Mouse (Mus musculus) cerebellum, postnatal 36 days (tissue): ENCODE data around the gene Tln2.

Experiments used
- DNase-seq, 2 experiments: peaks; one replicate each; pipeline ENCODE4 v3.0.0; 2021 to 2022; ENCODE audit warnings: mixed read lengths in 2 of 2

The Tln2 gene

GRCm38 (mm10) chr9:67559603-67560002 is at the start of gene Tln2:
TSS of gene Tln2 (minus strand) at chr9:67559703.
- no peak for DNase-seq

GRCm38 (mm10) chr9:67609226-67609625 is 49.7 kb upstream of the Tln2 start:
- DNase-seq, result no peak

DNA sequence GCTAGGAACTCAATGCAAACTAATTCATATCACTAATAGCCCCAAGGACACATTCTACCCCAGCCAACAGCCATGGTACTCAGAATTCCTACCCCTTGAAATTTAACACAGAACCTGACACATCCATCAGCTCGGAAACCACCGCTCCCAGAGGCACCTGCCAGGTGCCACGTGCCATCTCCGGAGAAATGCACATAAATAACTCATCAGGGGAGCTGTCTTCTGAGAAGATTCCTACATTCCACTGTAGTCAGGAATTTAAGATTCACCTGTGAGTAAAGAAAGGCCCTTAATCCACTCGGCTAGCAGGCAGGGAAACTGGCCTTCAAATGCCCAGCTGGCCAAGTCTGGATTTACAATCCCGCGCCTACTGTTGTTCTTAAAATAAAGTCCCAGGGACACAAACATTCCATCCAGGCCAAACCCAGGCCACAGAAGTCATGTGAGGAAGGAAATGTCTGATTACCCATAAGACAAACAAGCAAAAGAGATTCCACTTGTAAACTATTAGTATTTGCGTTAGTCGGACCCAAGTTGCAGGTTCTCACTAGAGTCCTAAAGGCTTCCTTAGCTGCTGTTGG is 48.4 kb upstream of the Tln2 start:
- DNase-seq, result no peak

DNA sequence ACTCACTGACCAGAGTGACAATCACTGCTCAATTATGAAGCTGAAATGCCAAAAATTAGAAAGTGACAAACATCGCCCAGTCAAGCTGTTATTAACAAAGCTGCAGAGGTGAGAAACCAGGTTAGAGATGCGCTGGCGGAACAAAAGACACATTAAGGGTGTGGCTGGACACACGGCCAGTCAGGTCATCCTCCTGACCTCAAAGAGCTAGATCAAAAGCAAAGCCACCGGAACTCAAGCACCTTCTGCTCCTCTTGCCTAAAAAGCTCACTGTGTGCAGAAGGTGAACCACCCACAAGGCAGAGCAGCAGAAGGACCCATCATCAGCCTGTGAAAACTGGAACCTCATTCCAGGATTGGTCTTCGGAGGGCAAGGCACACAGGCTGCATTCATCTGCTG is 47.8 kb upstream of the Tln2 start:
- DNase-seq, result no peak

- DNase-seq, result no peak
Measured at GRCm38 (mm10) chr9:67605867-67606435, 46.4 kb upstream of the Tln2 start.

DNA sequence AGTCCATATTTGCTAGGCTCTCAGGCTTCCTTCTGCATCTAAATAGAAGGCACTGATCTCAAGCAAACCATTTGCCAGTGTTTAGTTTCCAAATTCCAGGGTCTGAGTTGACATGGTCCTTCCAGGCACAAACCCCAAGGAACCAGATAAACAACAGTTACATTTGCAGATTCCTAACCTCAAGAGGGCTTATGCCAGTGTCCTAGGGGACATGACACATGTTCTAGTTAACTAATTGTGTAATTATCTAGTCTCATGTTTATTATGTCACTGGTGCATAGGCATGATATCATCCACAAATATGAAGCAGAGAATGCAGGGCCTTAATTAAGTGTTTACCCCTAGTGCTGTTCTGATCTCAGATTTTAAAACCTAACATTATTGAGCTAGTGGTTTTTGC is 45.4 kb upstream of the Tln2 start:
- no peak for DNase-seq

DNA sequence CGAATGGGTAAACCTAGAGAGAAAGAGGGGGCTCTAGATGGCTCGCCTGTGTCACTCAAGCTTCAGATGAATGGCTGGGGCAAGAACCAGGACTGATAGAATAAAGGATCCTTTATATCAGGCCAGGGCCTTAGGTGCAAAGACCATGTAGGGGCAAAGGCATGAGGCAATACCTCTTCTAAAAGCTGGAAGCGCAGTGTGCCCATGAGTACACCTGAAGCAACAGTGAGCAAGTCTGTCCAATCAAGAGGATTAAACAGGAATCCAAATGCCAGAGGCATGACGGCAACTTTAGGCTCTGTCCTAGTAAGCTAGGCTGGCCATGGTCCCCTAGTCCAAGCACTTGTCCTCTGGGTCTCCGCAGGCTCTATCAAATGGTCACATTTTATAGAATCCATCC is 42.8 kb upstream of the Tln2 start:
- no peak for DNase-seq

GRCm38 (mm10) chr9:67595221-67595620 is 35.7 kb upstream of the Tln2 start:
- DNase-seq, result no peak

DNA sequence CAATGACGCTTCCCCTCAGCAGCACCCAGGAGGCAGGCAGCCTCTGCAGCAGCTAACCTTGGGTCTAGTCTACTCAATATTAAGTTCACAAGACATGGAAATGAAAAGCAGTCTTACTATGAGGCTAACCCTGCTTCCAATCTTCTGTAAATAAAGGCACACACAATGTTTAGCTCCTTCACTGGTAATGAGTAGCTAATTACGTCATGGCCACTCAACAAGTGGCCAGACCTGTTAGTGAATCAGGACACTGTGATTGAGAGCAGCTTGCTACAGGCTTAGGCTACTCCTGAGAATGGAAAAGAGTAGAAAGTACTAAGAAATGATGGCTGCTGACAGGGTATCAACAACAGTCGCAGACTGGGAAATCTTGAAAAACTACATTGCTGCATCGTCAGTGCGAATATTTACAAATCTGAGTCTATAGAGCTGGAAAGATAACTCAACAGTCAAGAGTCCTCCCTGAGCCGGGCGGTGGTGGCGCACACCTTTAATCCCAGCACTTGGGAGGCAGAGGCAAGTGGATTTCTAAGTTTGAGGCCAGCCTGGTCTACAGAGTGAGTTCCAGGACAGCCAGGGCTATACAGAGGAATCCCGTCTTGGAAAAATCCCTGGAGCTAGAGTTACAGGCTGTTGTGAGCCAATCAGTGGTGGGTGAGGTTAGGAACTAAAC is 34.1 kb upstream of the Tln2 start:
- no peak for DNase-seq

DNA sequence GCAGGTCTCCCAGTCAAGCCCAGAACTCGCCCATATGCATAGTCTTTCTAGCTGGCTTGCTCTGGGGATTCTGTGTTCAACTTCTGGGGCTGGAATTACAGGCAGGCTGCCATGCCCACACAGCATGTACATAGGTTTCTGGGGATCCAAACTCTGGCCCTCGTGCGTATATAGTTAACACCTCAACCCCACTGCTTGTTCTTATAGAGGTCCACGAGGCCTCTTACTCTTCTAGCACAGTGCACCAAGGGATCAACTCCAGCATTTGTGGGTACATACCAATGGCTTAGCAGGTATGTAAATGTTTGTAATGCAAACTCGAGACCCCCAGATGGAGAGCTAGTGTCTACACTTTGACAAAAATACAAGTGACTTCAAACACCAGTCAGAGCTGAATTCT is 33.2 kb upstream of the Tln2 start:
- no peak for DNase-seq

GRCm38 (mm10) chr9:67587111-67587510 is 27.6 kb upstream of the Tln2 start:
- no peak for DNase-seq

GRCm38 (mm10) chr9:67586489-67586888 is 27.0 kb upstream of the Tln2 start:
- DNase-seq, result no peak

DNA sequence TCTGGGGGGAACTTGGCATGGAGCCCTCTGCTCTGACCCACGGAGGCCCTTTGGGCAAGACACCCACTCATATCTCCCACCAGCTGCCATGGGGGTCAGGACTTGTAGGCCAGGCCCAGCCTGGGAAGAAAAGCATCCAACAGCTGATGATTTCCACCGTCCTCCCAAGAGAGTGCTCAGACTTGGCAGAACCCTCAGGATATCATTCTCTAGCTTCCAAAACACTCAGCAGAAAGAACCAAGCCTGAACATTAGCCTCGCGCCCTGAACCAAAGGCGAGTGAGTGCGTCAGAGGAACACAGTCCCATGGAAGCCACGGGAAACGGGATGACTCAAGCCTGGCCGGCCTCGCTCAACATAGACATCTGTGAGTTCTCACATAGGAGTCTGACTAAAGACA is 25.4 kb upstream of the Tln2 start:
- DNase-seq, result no peak

- DNase-seq, result no peak
Measured at GRCm38 (mm10) chr9:67581581-67582280, 22.2 kb upstream of the Tln2 start.

- DNase-seq, result no peak
Measured at GRCm38 (mm10) chr9:67579541-67579940, 20.0 kb upstream of the Tln2 start.

DNA sequence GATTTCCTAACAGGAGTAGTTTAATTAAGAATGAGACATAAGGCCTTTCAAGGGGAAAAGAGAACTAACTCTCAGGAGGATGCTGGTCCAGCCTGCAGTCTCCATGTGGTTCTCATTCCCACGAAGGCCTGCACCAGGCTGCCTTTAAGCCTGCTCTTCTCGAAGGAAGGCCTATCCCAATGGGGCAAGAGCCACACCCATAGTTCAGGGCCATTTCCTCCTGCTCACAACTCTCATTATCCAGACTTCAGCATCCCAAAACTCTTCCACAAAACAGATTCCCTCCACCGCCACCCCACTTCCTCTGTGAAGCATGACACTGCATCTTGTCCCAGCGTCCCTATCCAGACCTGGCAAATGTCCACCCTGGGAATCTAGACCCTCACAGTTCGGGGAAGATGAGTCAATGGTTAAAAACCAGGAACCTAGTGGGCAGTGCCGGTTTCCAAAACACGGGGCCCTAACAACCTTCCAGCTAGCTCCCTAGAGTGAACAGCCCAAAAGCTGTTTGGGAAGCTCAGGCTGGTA is 15.3 kb upstream of the Tln2 start:
- no peak for DNase-seq

DNA sequence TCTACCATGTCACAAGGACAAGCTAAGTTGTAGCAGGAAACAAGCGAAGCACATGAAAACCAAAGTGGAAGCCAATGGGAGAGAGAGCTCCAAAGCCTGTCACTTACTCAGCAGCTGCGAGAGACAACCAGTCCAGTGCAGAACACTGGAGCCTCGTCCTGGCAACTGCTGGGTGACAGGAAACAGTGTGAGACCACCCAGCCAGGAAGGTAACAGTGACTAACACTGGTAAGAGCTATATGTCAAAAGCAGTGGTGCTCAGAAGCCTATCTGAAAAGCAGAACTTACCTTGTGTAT is 14.1 kb upstream of the Tln2 start:
- no peak for DNase-seq

DNA sequence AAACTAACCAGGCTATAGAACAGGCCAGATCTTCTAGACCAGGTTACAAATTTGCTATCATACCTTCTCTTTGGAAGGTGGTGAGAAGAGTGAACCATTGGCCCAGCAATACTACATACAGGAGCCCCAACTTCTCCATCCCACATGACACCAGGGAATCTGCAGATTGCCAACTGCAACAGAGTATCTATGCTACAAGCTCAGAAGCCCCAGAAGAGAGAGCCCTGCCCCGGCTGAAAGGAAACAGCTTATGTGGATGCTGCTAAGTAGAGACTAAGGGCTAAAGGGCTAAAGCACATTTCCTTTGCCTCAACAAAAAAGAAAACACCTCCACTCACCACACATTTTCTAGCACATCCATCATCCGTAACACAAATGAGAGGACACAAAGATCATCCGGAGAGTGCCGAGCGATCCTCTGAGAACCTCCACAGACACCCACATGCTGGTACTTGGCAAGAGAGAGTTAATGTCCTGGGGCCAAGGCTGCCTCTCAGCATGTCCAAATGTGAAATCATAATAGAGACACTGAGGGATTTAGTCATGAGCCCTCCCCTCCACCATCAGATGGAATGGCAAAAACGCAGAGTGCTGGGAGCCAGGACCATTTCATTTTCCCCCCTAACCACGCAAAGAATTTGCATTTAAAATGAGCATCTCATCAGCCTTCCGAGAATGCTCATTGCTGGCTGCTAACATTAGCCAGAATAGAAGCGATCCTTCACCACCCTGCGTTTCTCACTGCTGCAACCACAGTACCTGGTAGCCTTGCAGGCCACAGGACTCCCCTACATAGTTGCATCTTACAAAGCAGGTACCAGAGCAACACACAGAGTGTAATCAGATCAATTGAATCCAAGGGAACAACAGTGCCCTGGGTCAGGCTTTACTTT is 13.5 kb upstream of the Tln2 start:
- DNase-seq, result peak; percentile 39 to 54

DNA sequence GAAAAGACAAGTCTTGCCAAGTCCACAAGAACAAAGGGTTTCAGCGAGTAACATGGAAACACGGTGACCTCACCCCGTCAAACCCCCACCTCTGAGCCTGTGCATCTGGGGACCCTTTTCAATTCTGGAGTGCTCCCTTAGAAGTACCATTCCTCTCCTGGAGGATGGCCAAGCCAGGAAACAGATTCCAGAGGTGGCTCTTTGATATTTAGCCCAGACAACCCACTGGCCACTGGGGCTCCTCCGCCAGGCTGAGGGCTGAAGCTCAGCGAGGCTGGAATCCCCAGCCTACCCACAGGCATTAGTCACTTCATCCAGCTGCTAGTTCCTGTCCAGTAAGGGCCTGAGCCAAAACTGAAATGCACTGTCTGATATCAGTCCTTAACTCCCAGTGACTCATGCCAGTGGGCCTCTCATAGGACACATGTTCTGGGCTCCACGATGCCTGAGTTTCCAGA is 6.3 kb upstream of the Tln2 start:
- DNase-seq, result no peak

DNA sequence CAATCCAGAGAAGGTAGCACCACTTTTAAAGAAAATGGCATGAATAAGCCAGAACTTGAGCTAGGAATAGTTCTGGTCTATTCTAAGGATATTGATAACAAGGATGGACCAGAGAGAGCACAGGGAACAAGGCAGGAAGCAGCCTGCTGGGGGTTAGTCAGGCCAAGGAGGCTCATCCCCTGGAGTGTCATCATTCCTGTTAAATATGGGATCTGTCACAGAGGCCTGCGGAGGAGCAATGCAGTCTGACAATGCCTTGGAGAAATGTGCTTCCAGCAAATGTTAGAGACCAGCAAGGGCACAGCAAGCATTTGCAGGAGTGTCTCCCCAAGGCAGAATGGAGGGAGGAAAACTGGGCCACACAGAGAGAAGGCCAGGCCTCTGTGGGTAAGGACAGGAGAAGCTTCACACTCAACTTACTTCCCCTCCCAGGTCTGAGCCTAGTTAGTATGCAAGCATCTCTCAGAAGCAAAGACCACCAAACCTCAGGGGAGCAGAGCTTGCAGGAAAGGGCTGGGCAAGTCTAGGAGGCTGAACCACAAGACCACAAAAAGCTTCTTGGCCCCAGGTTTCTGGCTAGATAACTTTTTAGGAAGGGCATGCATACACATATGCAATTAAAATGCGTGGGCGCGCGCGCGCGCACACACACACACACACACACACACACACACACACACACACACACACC is 9.5 kb downstream of the Tln2 start:
- no peak for DNase-seq

DNA sequence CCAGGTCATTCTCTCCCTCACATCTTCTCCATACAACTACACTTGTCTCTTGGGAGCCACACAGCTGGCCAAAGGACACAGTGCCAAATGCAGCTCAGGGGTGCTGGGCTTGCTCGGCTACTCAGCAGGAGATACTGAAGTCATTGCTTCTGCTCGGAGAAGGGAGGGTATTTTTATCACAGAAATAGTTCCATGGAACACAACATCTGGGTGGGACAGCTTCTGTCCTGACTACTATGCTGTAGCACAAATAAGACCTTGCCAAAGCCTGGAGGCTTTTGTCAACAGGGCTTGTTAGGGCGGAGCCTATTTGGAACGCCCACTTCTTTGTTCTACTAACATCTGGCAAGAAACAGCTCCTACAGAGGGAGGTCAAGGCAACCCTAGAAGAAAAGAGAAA is 10.2 kb downstream of the Tln2 start:
- DNase-seq, result no peak

DNA sequence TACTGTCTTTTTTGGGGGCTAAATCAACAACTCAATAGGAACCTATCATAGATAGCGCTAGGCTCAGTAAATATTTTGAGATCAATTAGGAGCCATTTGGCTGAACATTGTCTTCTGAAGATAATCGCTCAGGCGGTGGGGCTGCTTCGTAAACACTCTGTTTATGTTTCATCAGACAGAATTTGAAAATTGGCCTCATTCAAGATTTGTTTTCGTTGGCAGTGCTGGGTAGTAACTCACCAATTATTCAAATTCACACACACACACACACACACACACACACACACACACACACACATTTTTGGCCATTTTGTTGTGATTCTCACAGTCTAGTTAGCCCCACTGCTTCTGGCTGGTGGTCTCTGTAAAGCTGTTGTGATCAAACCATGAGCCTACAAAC is 12.9 kb downstream of the Tln2 start:
- DNase-seq, result no peak
